Mouse (Mus musculus): ENCODE measurements around the gene Gstt4. TPM values are rescaled to one million over a fixed set of nuclear protein-coding genes. Genes with fewer than 3 reads are reported as not detected.
"Not testable (repeated sequence)": the region's sequence is repeated elsewhere in the genome, so short reads cannot be mapped to it uniquely, and the experiment has no call there.

Gene Gstt4
- polyA plus RNA-seq (2012; rRNA removed), result not detected in 2 replicates

- no peak for DNase-seq (ENCODE audit: extremely low spot score in 1 of 2, low spot score in 1 of 2)
Measured at GRCm38 (mm10) chr10:75822443-75822842, at the start of gene Gstt4. TSS of gene Gstt4 (minus strand) at chr10:75822543.

GRCm38 (mm10) chr10:75861587-75861986, 39.2 kb upstream of the Gstt4 start:
- DNase-seq (ENCODE audit: extremely low spot score in 1 of 2, low spot score in 1 of 2), result no peak

GRCm38 (mm10) chr10:75860746-75861145, 38.4 kb upstream of the Gstt4 start:
- peak in 1 of 2 experiments; percentile 21 for DNase-seq (ENCODE audit: extremely low spot score in 1 of 2, low spot score in 1 of 2)

- peak; percentile 72 to 86 for DNase-seq (ENCODE audit: extremely low spot score in 1 of 2, low spot score in 1 of 2)
Measured at GRCm38 (mm10) chr10:75859786-75860470, 37.6 kb upstream of the Gstt4 start, which contains the start of gene Mif. TSS of gene Mif (minus strand) at chr10:75860240.

GRCm38 (mm10) chr10:75859107-75859746, 36.9 kb upstream of the Gstt4 start:
- DNase-seq (ENCODE audit: extremely low spot score in 1 of 2, low spot score in 1 of 2), result no peak

- no peak for DNase-seq (ENCODE audit: extremely low spot score in 1 of 2, low spot score in 1 of 2)
Measured at GRCm38 (mm10) chr10:75857598-75857997, 35.3 kb upstream of the Gstt4 start.

- DNase-seq (ENCODE audit: extremely low spot score in 1 of 2, low spot score in 1 of 2), result no peak
Measured at GRCm38 (mm10) chr10:75856976-75857375, 34.6 kb upstream of the Gstt4 start.

- DNase-seq (ENCODE audit: extremely low spot score in 1 of 2, low spot score in 1 of 2), result no peak
Measured at GRCm38 (mm10) chr10:75856155-75856907, 34.0 kb upstream of the Gstt4 start.

GRCm38 (mm10) chr10:75855416-75855981, 33.2 kb upstream of the Gstt4 start:
- DNase-seq (ENCODE audit: extremely low spot score in 1 of 2, low spot score in 1 of 2), result no peak

- DNase-seq (ENCODE audit: extremely low spot score in 1 of 2, low spot score in 1 of 2), result no peak
Measured at GRCm38 (mm10) chr10:75854791-75855190, 32.4 kb upstream of the Gstt4 start.

- no peak for DNase-seq (ENCODE audit: extremely low spot score in 1 of 2, low spot score in 1 of 2)
Measured at GRCm38 (mm10) chr10:75854096-75854495, 31.8 kb upstream of the Gstt4 start.

GRCm38 (mm10) chr10:75853452-75853851, 31.1 kb upstream of the Gstt4 start:
- DNase-seq (ENCODE audit: extremely low spot score in 1 of 2, low spot score in 1 of 2), result peak; percentile 72 to 95

GRCm38 (mm10) chr10:75852539-75853125, 30.3 kb upstream of the Gstt4 start:
- DNase-seq (ENCODE audit: extremely low spot score in 1 of 2, low spot score in 1 of 2), result no peak

- no peak for DNase-seq (ENCODE audit: extremely low spot score in 1 of 2, low spot score in 1 of 2)
Measured at GRCm38 (mm10) chr10:75851681-75852080, 29.3 kb upstream of the Gstt4 start.

- DNase-seq (ENCODE audit: extremely low spot score in 1 of 2, low spot score in 1 of 2), result no peak
Measured at GRCm38 (mm10) chr10:75851076-75851475, 28.7 kb upstream of the Gstt4 start.

GRCm38 (mm10) chr10:75848382-75848781, 26.0 kb upstream of the Gstt4 start:
- DNase-seq (ENCODE audit: extremely low spot score in 1 of 2, low spot score in 1 of 2), result no peak

- no peak for DNase-seq (ENCODE audit: extremely low spot score in 1 of 2, low spot score in 1 of 2)
Measured at GRCm38 (mm10) chr10:75845306-75845930, 23.1 kb upstream of the Gstt4 start.

GRCm38 (mm10) chr10:75844800-75845199, 22.5 kb upstream of the Gstt4 start:
- no peak for DNase-seq (ENCODE audit: extremely low spot score in 1 of 2, low spot score in 1 of 2)

- not testable (repeated sequence) for DNase-seq (ENCODE audit: extremely low spot score in 1 of 2, low spot score in 1 of 2)
Measured at GRCm38 (mm10) chr10:75843898-75844297, 21.6 kb upstream of the Gstt4 start.

GRCm38 (mm10) chr10:75839092-75839491, 16.7 kb upstream of the Gstt4 start:
- no peak for DNase-seq (ENCODE audit: extremely low spot score in 1 of 2, low spot score in 1 of 2)
